Mouse (Mus musculus) embryonic facial prominence, embryonic 12.5 days (tissue): ENCODE data around the gene Scd1. TPM values are rescaled to one million over a fixed set of nuclear protein-coding genes. Genes with fewer than 3 reads are reported as not detected.

Experiments
- ATAC-seq: fragments of 200-750 bp; cut with Nextera tagmentation; 2 replicates; pipeline ENCODE4 v1.8.0; 2017; ENCODE audit not compliant: insufficient number of reproducible peaks, insufficient read depth, low FRiP score, low TSS enrichment
- H3K27ac ChIP-seq: fragments of 300-500 bp; sonication (generic); 2 replicates; pipeline ENCODE4 v1.5.1; 2016; ENCODE audit warnings: mild to moderate bottlenecking
- H3K27me3 ChIP-seq: fragments of 300-500 bp; sonication (generic); 2 replicates; pipeline ENCODE4 v1.6.1; 2016; ENCODE audit warnings: mild to moderate bottlenecking, moderate library complexity
- H3K36me3 ChIP-seq: fragments of 300-500 bp; sonication (generic); 2 replicates; pipeline ENCODE4 v1.6.1; 2016; ENCODE audit warnings: mild to moderate bottlenecking
- H3K4me1 ChIP-seq: fragments of 300-500 bp; sonication (generic); 2 replicates; pipeline ENCODE4 v1.6.1; 2016
- H3K4me2 ChIP-seq: fragments of 300-500 bp; sonication (generic); replicated peaks from 2 replicates; pipeline ENCODE4 v1.6.1; 2016; ENCODE audit warnings: mild to moderate bottlenecking, moderate library complexity
- H3K4me3 ChIP-seq: fragments of 300-500 bp; sonication (generic); 2 replicates; pipeline ENCODE4 v1.5.1; 2016; ENCODE audit warnings: mild to moderate bottlenecking
- H3K9ac ChIP-seq: fragments of 300-500 bp; sonication (generic); 2 replicates; pipeline ENCODE4 v1.6.1; 2016; ENCODE audit warnings: mild to moderate bottlenecking, moderate library complexity
- H3K9me3 ChIP-seq: fragments of 300-500 bp; sonication (generic); 2 replicates; pipeline ENCODE4 v1.6.1; 2016; ENCODE audit warnings: mild to moderate bottlenecking, moderate library complexity
- WGBS: fragments of 180-500 bp; shearing (Covaris S2); methylation state at CpG from one replicate; pipeline ENCODE4 v1.1.7; 2016; 5-methylcytosine and 5-hydroxymethylcytosine counted together
- polyA plus RNA-seq: library from polyadenylated mRNA; unstranded; fragments of >200 nt; fragmentation: Nextera tagmentation; extraction: Ambion mirVana; gene quantifications from 2 replicates; pipeline ENCODE4 v1.2.1, GENCODE M21; 2016

Gene Scd1
- polyA plus RNA-seq, 1 experiment from 2014 or later, result 11.6 TPM

GRCm38 (mm10) chr19:44351756-44352155 lies 55.9 kb downstream of the Scd1 start:
- Histone ChIP-seq H3K27ac (no peak overlapping the region), H3K4me1 (no peaks in the 10 kb centered on the region), H3K9ac (no peak overlapping the region), H3K4me2 (no peak overlapping the region), H3K9me3 (no peaks in the 10 kb centered on the region), H3K4me3 (no peak overlapping the region), H3K36me3 (no peaks in the 10 kb centered on the region), H3K27me3 (no peaks in the 10 kb centered on the region)
- WGBS, result 76% methylated on average over 7 of the region's 7 CpGs
- ATAC-seq, result no peak

GRCm38 (mm10) chr19:44349689-44350088 lies 58.0 kb downstream of the Scd1 start:
- Histone ChIP-seq H3K4me2 (no peak overlapping the region), H3K27me3 (no peaks in the 10 kb centered on the region), H3K27ac (no peak overlapping the region), H3K9me3 (no peaks in the 10 kb centered on the region), H3K4me3 (no peak overlapping the region), H3K9ac (no peak overlapping the region), H3K36me3 (no peaks in the 10 kb centered on the region), H3K4me1 (no peaks in the 10 kb centered on the region)
- ATAC-seq, result no peak
- 84% methylated on average over 8 of the region's 8 CpGs for WGBS

Other genes with a start within 250 kb of the Scd1 start
- gene Pkd2l1, start 215.4 kb downstream of the Scd1 start, polyA plus RNA-seq, result 0.09 TPM in 1 of 2 replicates, not detected in the other
- 0.35 and 0.36 TPM in 2 replicates for gene Scd3, start 204.6 kb downstream of the Scd1 start, polyA plus RNA-seq
- 294 and 311 TPM in 2 replicates for gene Scd2, start 114.2 kb downstream of the Scd1 start, polyA plus RNA-seq
- 0.09 TPM in 2 replicates for gene Scd4, start 74.8 kb downstream of the Scd1 start, polyA plus RNA-seq
- 0.36 and 0.45 TPM in 2 replicates for gene Wnt8b, start 85.6 kb upstream of the Scd1 start, polyA plus RNA-seq
- gene Sec31b, start 138.0 kb upstream of the Scd1 start, polyA plus RNA-seq, result 0.17 and 0.38 TPM in 2 replicates
- not detected in 2 replicates for gene Gm20538, start 145.0 kb upstream of the Scd1 start, polyA plus RNA-seq
- gene Ndufb8, start 147.6 kb upstream of the Scd1 start, polyA plus RNA-seq, result 465 and 500 TPM in 2 replicates
- gene Hif1an, start 155.0 kb upstream of the Scd1 start, polyA plus RNA-seq, result 44.2 and 44.5 TPM in 2 replicates